In genomic region chr16:36989493-36989892, GRCm38 (mm10) we compare ENCODE assay signal across 1 mouse cellular context.
TF ChIP-seq lines count a peak whose summit lies in the region.

No protein-coding gene starts in this region.

TF ChIP-seq in CH12.LX, 34 proteins besides CTCF, POLR2A, EP300 and RAD21 (continued from another document):
- TF ChIP-seq HCFC1 (IDR thresholded peaks at IDR 0.05; ENCODE audit: low read depth, low read length) (peak; percentile 49), CHD2 (IDR thresholded peaks at IDR 0.05; ENCODE audit: low read length) (peak; percentile 54; the same call in 1 of the 2 replicates), GABPA (IDR thresholded peaks at IDR 0.05; ENCODE audit: insufficient replicate concordance, low read depth, low read length) (no peak), UBTF (IDR thresholded peaks at IDR 0.05; ENCODE audit: low read depth, low read length) (peak; percentile 26; the same call in 1 of the 2 replicates), E2F4 (IDR thresholded peaks at IDR 0.05; ENCODE audit: insufficient replicate concordance, low read depth, low read length) (peak; percentile 78; the same call in 1 of the 2 replicates), SMC3 (IDR thresholded peaks at IDR 0.05; ENCODE audit: low read depth, low read length) (peak; percentile 53), NRF1 (IDR thresholded peaks at IDR 0.05; ENCODE audit: low read depth, low read length) (no peak), ELF1 (IDR thresholded peaks at IDR 0.05; ENCODE audit: low read depth, low read length) (no peak; the same call in 1 of the 2 replicates), MAX (IDR thresholded peaks at IDR 0.05; ENCODE audit: low read length) (peak; percentile 59; the same call in 1 of the 2 replicates), MYC (IDR thresholded peaks at IDR 0.05; ENCODE audit: low read depth, low read length) (peak; percentile 82; the same call in 1 of the 2 replicates), MXI1 (IDR thresholded peaks at IDR 0.05; ENCODE audit: low read depth, low read length) (peak; percentile 65), MAFK (IDR thresholded peaks at IDR 0.05; ENCODE audit: insufficient replicate concordance, low read length) (peak; percentile 88), USF2 (conservative IDR thresholded peaks at IDR 0.05; ENCODE audit: low read depth, low read length) (0 out of 2 replicates have a peak, but pooled peaks have one; percentile 8), ZNF384 (IDR thresholded peaks at IDR 0.05; ENCODE audit: low read depth, low read length) (no peak), ZMIZ1 (IDR thresholded peaks at IDR 0.05; ENCODE audit: low read depth, low read length) (no peak; the same call in 1 of the 2 replicates), BHLHE40 (IDR thresholded peaks at IDR 0.05; ENCODE audit: low read depth, low read length) (peak; percentile 73)
